Mouse (Mus musculus): ENCODE measurements around the gene Acot8.

DNA sequence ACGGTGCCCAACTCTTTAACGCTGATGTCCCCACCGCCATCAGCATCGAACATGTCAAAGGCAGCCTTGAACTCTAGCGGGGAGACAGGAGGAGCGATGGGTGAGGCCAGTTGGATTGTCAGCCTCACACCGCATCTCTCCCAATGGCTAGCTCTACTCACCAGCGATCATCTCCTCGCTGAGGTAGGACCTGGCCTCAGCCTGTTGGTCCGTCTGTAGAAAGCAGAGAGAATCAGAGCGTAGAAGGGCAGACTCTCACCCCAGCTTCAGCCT lies 26.7 kb downstream of the Acot8 start:
- no peak for TF ChIP-seq GATA1 (IDR thresholded peaks at IDR 0.05; ENCODE audit: borderline replicate concordance, low read length)
- TF ChIP-seq FLI1 (IDR thresholded peaks at IDR 0.05; ENCODE audit: low read length), result no peak
